Mouse (Mus musculus) midbrain, embryonic 16.5 days (tissue): ENCODE measurements around the gene Aff1. TPM values are rescaled to one million over a fixed set of nuclear protein-coding genes. Genes with fewer than 3 reads are reported as not detected.
A peak's percentile ranks its signal among the peaks of the same experiment; 100 is the strongest.

Experiments
- ATAC-seq: fragments of 200-750 bp; cut with Nextera tagmentation; 2 replicates; pipeline ENCODE4 v1.8.0; 2017; ENCODE audit warnings: moderate TSS enrichment
- H3K27ac ChIP-seq: fragments of 300-500 bp; sonication (generic); 2 replicates; pipeline ENCODE4 v1.5.1; 2014; ENCODE audit warnings: mild to moderate bottlenecking, low read length, mixed read lengths
- H3K27me3 ChIP-seq: fragments of 300-500 bp; sonication (generic); 2 replicates; pipeline ENCODE4 v1.6.1; 2014; ENCODE audit warnings: low read depth, low read length, mixed read lengths; ENCODE audit not compliant: control insufficient read depth, insufficient read depth
- H3K36me3 ChIP-seq: fragments of 300-500 bp; sonication (generic); 2 replicates; pipeline ENCODE4 v1.6.1; 2014; ENCODE audit warnings: mild to moderate bottlenecking, low read length, moderate library complexity, mixed read lengths; ENCODE audit not compliant: control insufficient read depth, insufficient read depth
- H3K4me1 ChIP-seq: fragments of 300-500 bp; sonication (generic); 2 replicates; pipeline ENCODE4 v1.6.1; 2014; ENCODE audit warnings: mild to moderate bottlenecking, low read length, mixed read lengths; ENCODE audit not compliant: control insufficient read depth, insufficient read depth
- H3K4me2 ChIP-seq: fragments of 300-500 bp; sonication (generic); 2 replicates; pipeline ENCODE4 v1.6.1; 2014; ENCODE audit warnings: mild to moderate bottlenecking, low read length, mixed read lengths
- H3K4me3 ChIP-seq: fragments of 300-500 bp; sonication (generic); 2 replicates; pipeline ENCODE4 v1.5.1; 2014; ENCODE audit warnings: low read depth, mild to moderate bottlenecking, low read length, moderate library complexity, mixed read lengths
- H3K9ac ChIP-seq: fragments of 300-500 bp; sonication (generic); 2 replicates; pipeline ENCODE4 v1.6.1; 2014; ENCODE audit warnings: low read depth, low read length, mixed read lengths
- H3K9me3 ChIP-seq: fragments of 300-500 bp; sonication (generic); replicated peaks from 2 replicates; pipeline ENCODE4 v1.6.1; 2014; ENCODE audit warnings: mild to moderate bottlenecking, low read length, mixed read lengths; ENCODE audit not compliant: control insufficient read depth, poor library complexity, severe bottlenecking
- WGBS: fragments of 180-500 bp; shearing (Covaris S2); extraction: QIAGEN DNeasy Blood & Tissue Kit; methylation state at CpG from one replicate; pipeline ENCODE4 v1.1.7; 2014; 5-methylcytosine and 5-hydroxymethylcytosine counted together
- polyA plus RNA-seq: library from polyadenylated mRNA; unstranded; fragments of >200 nt; fragmentation: Nextera tagmentation; extraction: Ambion mirVana; gene quantifications from 2 replicates; pipeline ENCODE4 v1.2.1, GENCODE M21; 2015

Gene Aff1
- polyA plus RNA-seq, 1 experiment from 2014 or later, result 1.2 TPM

DNA sequence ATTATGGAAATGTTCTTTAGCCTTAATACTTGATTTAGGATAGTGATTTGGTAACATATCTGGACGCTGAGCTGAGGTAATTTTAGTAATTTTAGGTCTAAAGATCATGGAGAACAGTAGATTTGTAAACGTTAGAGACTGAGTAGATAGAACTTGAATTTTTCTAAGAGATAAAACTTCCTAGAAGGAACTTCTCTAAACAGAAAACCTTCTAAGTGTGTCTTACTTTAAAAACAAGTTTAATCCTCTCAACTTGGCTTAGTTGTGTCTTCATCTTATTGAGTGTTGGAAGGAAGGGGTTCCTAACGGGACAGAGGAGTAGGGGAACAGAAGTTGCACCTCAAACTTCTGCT, 62.9 kb downstream of the Aff1 start:
- no peak overlapping the region for H3K9ac ChIP-seq
- WGBS, result 48% methylated on average over 3 of the region's 3 CpGs

DNA sequence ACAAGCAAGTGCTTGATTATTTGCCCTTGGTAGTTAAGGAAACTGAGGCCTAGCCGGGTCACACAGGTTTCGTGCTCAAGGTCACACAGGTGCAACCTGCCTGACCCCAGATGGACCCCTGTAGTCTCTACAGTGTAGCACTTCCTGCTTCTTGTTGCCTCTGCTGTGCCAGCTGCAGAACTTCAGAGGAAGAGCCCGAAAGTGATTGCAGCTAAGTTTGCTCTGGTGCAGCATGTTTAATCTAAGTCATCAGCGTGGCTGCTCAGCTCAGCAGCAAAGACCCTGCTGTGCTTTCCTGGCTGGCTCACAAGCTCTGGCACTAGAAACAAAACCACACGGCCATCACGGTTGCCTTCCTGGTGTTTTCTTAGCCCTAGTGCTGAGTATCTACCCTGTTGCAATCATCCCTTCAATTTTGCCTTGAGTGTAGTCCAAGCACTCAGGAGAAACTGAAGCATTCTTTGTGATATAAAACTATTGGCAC, 64.1 kb downstream of the Aff1 start:
- Histone ChIP-seq H3K9me3 (no peaks in the 10 kb centered on the region; the same call in 1 of the 2 replicates), H3K36me3 (no peaks in the 10 kb centered on the region), H3K4me2 (no peak overlapping the region), H3K9ac (no peak overlapping the region), H3K4me3 (no peak overlapping the region), H3K4me1 (peaks cover 15% of the 10 kb centered on the region), H3K27ac (no peak overlapping the region), H3K27me3 (peaks cover 12% of the 10 kb centered on the region)
- WGBS, result 62% methylated on average over 6 of the region's 6 CpGs
- ATAC-seq, result no peak

More for the DNA sequence above, 62.9 kb downstream of the Aff1 start:
- Histone ChIP-seq H3K4me2 (peak overlapping the region; percentile 83), H3K4me3 (peak overlapping the region; percentile 75; the same call in 1 of the 2 replicates), H3K27me3 (peaks cover 12% of the 10 kb centered on the region), H3K4me1 (peaks cover 13% of the 10 kb centered on the region; the same call in 1 of the 2 replicates), H3K9me3 (no peaks in the 10 kb centered on the region; the same call in 1 of the 2 replicates), H3K27ac (no peak overlapping the region), H3K36me3 (no peaks in the 10 kb centered on the region)
- no peak for ATAC-seq

DNA sequence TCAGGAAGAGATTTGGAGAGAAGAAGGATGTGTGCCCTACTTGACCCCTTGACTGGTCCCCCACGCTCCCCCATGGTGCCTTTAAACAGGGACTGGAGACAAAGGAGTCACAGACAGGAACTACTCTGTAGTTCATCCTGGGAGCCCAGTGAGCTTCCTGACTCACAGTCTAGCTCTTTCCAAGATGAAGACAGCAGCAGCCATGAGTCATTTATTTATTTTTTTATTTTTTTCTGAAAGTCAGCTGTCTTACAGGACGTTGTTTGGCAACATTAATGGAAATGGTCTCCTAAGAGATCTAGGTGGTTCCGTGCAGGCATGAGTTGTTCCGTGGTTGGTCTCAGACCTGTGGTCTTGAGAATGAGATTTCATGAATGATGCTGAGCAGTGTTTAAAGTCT, 66.3 kb downstream of the Aff1 start:
- WGBS, result 71% methylated on average over 4 of the region's 4 CpGs

DNA sequence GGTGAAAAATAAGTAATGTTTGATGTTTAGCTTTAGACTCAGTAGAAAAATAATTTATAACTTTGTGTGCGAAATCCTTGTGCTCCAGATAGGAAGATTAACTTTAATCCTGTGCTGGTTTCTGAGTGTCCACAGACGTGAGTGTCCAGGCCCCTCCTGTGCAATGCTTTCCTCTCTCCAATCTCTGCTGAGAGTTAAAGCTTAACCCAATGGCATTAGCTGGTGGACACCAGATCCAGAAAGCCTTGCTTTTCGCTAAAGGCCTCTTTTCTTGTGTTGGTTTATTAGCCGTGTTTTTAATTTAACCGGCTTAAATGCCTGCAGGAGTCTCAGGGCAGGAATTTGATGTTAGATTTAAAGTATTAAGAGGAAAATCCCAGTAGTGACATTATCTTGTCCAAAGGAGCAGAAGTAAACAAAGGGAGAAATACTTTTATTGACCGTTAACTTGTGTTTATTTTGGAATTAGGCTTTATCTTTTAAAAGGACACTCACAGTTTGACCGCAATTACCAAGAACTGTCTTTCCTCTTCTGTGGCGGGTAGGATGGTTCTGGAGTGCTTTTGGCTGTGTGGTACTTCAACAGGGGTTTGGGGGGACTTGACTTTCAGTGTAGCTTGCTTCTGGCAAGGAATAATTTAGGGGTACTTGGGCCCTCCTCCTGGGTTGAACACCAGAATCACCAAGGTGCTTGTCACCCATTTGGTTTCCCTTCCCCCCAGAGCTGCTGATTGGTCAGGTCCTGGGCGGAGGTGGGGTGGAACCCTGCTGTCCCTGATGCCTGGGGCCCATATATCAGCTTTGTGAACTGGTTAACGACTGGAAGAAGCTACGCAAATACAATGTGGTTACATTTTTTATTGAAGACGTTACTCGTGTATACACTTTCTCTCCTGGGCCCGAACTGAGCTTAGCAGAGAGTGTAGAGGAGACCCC, 67.6 kb downstream of the Aff1 start:
- peaks cover 9% of the 10 kb centered on the region for H3K27me3 ChIP-seq
- 43% methylated on average over 14 of the region's 14 CpGs for WGBS
- no peaks in the 10 kb centered on the region; the same call in 1 of the 2 replicates for H3K9me3 ChIP-seq
- H3K4me2 ChIP-seq, result peak overlapping the region; percentile 64
- peaks cover 3% of the 10 kb centered on the region; the same call in 1 of the 2 replicates for H3K4me1 ChIP-seq
- H3K9ac ChIP-seq, result no peak overlapping the region
- no peaks in the 10 kb centered on the region for H3K36me3 ChIP-seq
- H3K27ac ChIP-seq, result no peak overlapping the region
- H3K4me3 ChIP-seq, result no peak overlapping the region
- no peak for ATAC-seq

More for the DNA sequence above, 66.3 kb downstream of the Aff1 start:
- H3K4me1 ChIP-seq, result peaks cover 7% of the 10 kb centered on the region
- H3K4me2 ChIP-seq, result no peak overlapping the region
- H3K4me3 ChIP-seq, result no peak overlapping the region
- H3K36me3 ChIP-seq, result no peaks in the 10 kb centered on the region
- H3K27me3 ChIP-seq, result peaks cover 9% of the 10 kb centered on the region
- no peak for ATAC-seq
- H3K9ac ChIP-seq, result no peak overlapping the region
- no peak overlapping the region for H3K27ac ChIP-seq
- H3K9me3 ChIP-seq, result no peaks in the 10 kb centered on the region; the same call in 1 of the 2 replicates

DNA sequence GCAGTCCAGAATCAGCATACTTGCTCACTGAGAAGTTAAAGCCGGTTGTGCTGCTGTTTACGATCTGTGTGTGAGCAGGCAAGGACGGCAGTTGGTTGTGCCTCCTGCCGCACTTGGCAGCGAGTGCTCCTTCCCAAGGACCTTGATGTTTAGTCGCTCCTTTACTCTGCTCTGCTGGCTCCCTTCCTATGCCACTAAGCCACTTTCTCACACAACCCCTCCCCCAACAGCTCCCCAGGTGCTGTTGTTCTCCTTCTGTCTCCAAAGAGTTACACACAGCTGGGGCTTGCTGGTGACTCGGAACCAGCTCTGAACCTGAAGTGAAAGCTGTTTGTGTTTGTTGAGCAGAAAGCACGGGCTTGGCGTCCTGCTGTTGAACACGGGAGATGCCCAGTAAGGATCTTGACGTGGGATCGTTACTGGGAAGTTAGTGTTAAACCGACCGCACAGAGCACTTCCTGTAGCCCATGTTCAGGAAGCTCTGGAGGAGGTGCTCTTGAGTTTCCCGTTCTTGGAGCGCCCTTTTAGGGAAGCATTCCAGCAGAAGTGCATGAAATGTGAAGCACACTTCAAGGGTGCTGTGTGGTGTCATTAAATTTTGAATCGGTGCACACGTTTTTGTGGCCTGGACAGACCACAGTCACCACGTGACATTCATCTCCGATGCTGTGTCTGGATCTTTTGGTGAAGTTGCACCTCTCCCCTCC, 68.4 kb downstream of the Aff1 start:
- Histone ChIP-seq H3K4me3 (peak overlapping the region; percentile 29), H3K9me3 (no peaks in the 10 kb centered on the region; the same call in 1 of the 2 replicates), H3K4me1 (peaks cover 3% of the 10 kb centered on the region; the same call in 1 of the 2 replicates), H3K36me3 (no peaks in the 10 kb centered on the region), H3K9ac (peak overlapping the region; percentile 54), H3K4me2 (peak overlapping the region; percentile 64), H3K27ac (peak overlapping the region; percentile 42; the same call in 1 of the 2 replicates), H3K27me3 (peaks cover 5% of the 10 kb centered on the region)
- 6% methylated on average over 20 of the region's 20 CpGs for WGBS
- ATAC-seq, result 0 out of 2 replicates have a peak, but pooled peaks have one; percentile 39

DNA sequence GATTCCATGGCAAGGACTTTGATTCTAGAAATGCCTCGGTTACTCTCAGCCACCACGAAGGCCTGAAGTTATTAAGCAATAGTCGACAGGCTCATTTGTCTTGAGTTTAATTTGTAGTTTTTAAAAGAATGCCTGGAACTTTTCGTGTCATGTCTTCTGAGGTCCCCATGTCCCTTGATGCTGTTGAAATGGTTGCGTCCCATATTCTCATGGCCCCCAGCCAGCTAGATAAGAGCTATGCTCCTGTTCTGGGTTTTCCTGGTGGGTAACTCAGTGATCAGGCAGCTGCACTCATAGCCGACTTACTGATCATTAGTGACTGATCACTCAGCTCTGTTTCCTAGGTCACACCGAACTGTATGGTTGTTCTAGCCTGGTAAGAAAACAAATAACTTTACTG, 69.6 kb downstream of the Aff1 start:
- peaks cover 3% of the 10 kb centered on the region; the same call in 1 of the 2 replicates for H3K4me1 ChIP-seq
- H3K36me3 ChIP-seq, result no peaks in the 10 kb centered on the region
- WGBS, result 91% methylated on average over 7 of the region's 7 CpGs
- no peaks in the 10 kb centered on the region for H3K9me3 ChIP-seq
- no peak for ATAC-seq
- no peak overlapping the region for H3K4me3 ChIP-seq
- H3K4me2 ChIP-seq, result no peak overlapping the region
- no peak overlapping the region for H3K9ac ChIP-seq
- H3K27ac ChIP-seq, result no peak overlapping the region
- H3K27me3 ChIP-seq, result no peaks in the 10 kb centered on the region; the same call in 1 of the 2 replicates

DNA sequence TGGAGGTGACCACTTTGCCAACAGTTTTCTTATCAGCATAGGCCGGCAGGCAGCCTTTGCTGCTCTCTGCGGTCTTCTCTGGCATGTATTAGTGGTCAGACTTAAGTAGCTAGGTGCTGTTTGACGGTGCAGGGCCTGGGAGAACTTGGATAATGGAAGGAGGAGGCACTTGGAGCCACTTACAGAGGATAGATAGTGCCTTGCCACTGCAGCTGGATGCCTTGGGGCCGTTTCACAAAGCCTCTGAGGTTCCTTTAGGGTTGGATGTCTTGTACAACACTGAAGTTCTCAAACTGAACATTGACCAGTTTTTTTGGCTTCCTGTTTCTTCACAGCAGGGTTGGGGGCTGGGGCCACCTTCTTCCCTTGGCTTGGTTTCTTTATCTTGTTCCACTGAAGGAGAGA, 70.7 kb downstream of the Aff1 start:
- no peaks in the 10 kb centered on the region for H3K36me3 ChIP-seq
- H3K27me3 ChIP-seq, result no peaks in the 10 kb centered on the region
- no peak overlapping the region for H3K4me2 ChIP-seq
- no peaks in the 10 kb centered on the region for H3K9me3 ChIP-seq
- H3K4me1 ChIP-seq, result peaks cover 3% of the 10 kb centered on the region; the same call in 1 of the 2 replicates
- H3K4me3 ChIP-seq, result no peak overlapping the region
- no peak for ATAC-seq
- H3K9ac ChIP-seq, result no peak overlapping the region
- whole genome bisulfite sequencing, result 85% methylated on average over 4 of the region's 4 CpGs
- no peak overlapping the region for H3K27ac ChIP-seq

DNA sequence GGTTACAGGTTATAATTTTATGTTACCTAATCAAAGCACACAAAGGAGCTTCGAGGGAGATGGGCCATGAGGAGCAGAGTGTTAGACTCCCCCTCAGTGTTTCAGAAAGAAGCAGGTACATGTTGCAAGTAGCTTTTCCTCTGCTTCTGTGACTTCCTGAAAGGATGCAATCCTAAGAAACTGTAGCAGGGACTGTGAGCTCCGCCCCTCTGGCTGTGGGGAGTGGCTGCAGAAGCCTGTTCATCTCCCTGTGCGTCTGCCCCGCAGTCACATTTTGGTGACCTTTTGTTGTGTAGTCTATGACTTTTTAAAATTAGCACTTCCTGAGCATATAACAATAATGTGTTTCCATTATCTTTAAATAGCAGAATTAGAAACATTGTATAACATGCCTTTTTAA, 73.2 kb downstream of the Aff1 start:
- Histone ChIP-seq H3K36me3 (no peaks in the 10 kb centered on the region), H3K27ac (no peak overlapping the region), H3K4me1 (no peaks in the 10 kb centered on the region; the same call in 1 of the 2 replicates), H3K4me3 (no peak overlapping the region), H3K4me2 (no peak overlapping the region), H3K9me3 (no peaks in the 10 kb centered on the region), H3K9ac (no peak overlapping the region), H3K27me3 (no peaks in the 10 kb centered on the region)
- WGBS, result 94% methylated on average over 4 of the region's 4 CpGs
- ATAC-seq, result no peak
